Mouse (Mus musculus): ENCODE data around the gene Mettl3. TPM values are rescaled to one million over a fixed set of nuclear protein-coding genes. Genes with fewer than 3 reads are reported as not detected.
A peak's percentile ranks its signal among the peaks of the same experiment; 100 is the strongest.

The Mettl3 gene
- polyA plus RNA-seq, 1 experiment from 2014 or later, result 37.0 TPM

DNA sequence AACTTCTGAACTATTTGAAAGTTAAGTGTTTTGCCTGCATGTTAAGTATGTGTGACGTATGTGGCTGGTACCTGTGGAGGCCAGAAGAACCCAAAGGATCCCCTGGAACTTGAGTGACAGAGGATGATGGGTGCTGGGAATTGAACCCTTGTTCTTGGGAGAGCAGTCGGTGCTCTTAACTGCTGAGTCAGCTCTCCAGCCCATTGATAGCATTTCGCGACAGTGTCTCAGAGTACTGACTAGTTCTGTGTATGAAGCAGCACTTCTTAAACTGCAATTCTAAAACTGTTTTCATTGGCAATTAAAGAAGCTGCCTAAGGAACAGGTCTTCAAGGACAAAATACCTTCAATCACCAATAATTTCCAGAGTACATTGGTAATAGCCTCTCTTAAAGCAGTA, 27.7 kb downstream of the Mettl3 start:
- no peaks in the 10 kb centered on the region for H3K27me3 ChIP-seq (replicated peaks; ENCODE audit: control insufficient read depth, insufficient read depth, low read length)
- H3K4me2 ChIP-seq (ENCODE audit: low read length), result no peak overlapping the region
- H3K36me3 ChIP-seq (ENCODE audit: control insufficient read depth, insufficient read depth, low read length), result peaks cover 7% of the 10 kb centered on the region
- H3K9ac ChIP-seq (ENCODE audit: low read length), result no peak overlapping the region
- ATAC-seq (replicated peaks; ENCODE audit: low FRiP score, low TSS enrichment, low read depth), result no peak
- no peaks in the 10 kb centered on the region for H3K9me3 ChIP-seq (ENCODE audit: control insufficient read depth, low read length)
- H3K4me1 ChIP-seq (replicated peaks; ENCODE audit: control insufficient read depth, insufficient read depth, low read length), result peaks cover 7% of the 10 kb centered on the region
- 91% methylated on average over 4 of the region's 4 CpGs for WGBS
- DNase-seq (ENCODE audit: low spot score), result no peak
- H3K4me3 ChIP-seq (ENCODE audit: low read depth, low read length), result no peak overlapping the region
- no peak overlapping the region for H3K27ac ChIP-seq (ENCODE audit: low read depth)

DNA sequence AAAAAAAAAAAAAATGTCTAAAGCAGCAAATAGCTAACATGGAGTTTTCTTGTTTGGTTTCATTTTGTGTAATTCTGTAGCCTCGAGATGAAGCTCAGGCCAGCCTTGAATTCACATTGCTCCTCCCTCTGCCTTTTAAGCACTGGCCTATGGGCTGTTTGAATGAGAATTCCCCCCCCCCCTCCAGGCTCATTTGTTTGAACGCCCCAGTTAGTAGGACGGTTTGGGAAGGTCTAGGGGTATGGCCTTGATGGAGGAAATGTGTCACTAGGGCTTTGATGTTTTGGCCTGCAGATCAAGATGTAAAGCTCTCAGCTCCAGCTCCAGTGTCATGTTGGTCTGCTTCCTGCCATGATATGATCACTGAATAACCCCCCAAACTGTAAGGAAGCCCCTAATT, 32.1 kb downstream of the Mettl3 start:
- DNase-seq (ENCODE audit: low spot score) (no peak), ATAC-seq (replicated peaks; ENCODE audit: low FRiP score, low TSS enrichment, low read depth) (no peak)
- H3K36me3 ChIP-seq (ENCODE audit: control insufficient read depth, insufficient read depth, low read length), result peaks cover 11% of the 10 kb centered on the region
- no peaks in the 10 kb centered on the region for H3K27me3 ChIP-seq (replicated peaks; ENCODE audit: control insufficient read depth, insufficient read depth, low read length)
- no peak overlapping the region for H3K9ac ChIP-seq (ENCODE audit: low read length)
- WGBS, result 73% methylated on average over 3 of the region's 3 CpGs
- no peak overlapping the region for H3K4me3 ChIP-seq (ENCODE audit: low read depth, low read length)
- no peaks in the 10 kb centered on the region for H3K9me3 ChIP-seq (ENCODE audit: control insufficient read depth, low read length)
- no peaks in the 10 kb centered on the region for H3K4me1 ChIP-seq (replicated peaks; ENCODE audit: control insufficient read depth, insufficient read depth, low read length)
- no peak overlapping the region for H3K4me2 ChIP-seq (ENCODE audit: low read length)
- H3K27ac ChIP-seq (ENCODE audit: low read depth), result no peak overlapping the region

- Histone ChIP-seq H3K4me3 (ENCODE audit: low read depth, low read length) (peak within 1 kb of the TSS; percentile 97), H3K9me3 (ENCODE audit: control insufficient read depth, low read length) (no peaks in the 10 kb centered on the region), H3K36me3 (ENCODE audit: control insufficient read depth, insufficient read depth, low read length) (peaks cover 5% of the 10 kb centered on the region; the same call in 1 of the 2 replicates), H3K9ac (ENCODE audit: low read length) (peak within 1 kb of the TSS; percentile 85), H3K4me1 (replicated peaks; ENCODE audit: control insufficient read depth, insufficient read depth, low read length) (peaks cover 6% of the 10 kb centered on the region), H3K4me2 (ENCODE audit: low read length) (peak within 1 kb of the TSS; percentile 91), H3K27me3 (replicated peaks; ENCODE audit: control insufficient read depth, insufficient read depth, low read length) (no peaks in the 10 kb centered on the region), H3K27ac (ENCODE audit: low read depth) (peak within 1 kb of the TSS; percentile 89)
- ATAC-seq (replicated peaks; ENCODE audit: low FRiP score, low TSS enrichment, low read depth), result peak; percentile 100
- DNase-seq (ENCODE audit: low spot score), result peak; percentile 97
- WGBS, result under 1% methylated on average over 54 of the region's 54 CpGs
These were observed 47.3 kb downstream of the Mettl3 start, which contains the start of gene Chd8 for GRCm38 (mm10) chr14:52257484-52258213. Gene Chd8, minus strand, starts transcription at chr14:52257780.

DNA sequence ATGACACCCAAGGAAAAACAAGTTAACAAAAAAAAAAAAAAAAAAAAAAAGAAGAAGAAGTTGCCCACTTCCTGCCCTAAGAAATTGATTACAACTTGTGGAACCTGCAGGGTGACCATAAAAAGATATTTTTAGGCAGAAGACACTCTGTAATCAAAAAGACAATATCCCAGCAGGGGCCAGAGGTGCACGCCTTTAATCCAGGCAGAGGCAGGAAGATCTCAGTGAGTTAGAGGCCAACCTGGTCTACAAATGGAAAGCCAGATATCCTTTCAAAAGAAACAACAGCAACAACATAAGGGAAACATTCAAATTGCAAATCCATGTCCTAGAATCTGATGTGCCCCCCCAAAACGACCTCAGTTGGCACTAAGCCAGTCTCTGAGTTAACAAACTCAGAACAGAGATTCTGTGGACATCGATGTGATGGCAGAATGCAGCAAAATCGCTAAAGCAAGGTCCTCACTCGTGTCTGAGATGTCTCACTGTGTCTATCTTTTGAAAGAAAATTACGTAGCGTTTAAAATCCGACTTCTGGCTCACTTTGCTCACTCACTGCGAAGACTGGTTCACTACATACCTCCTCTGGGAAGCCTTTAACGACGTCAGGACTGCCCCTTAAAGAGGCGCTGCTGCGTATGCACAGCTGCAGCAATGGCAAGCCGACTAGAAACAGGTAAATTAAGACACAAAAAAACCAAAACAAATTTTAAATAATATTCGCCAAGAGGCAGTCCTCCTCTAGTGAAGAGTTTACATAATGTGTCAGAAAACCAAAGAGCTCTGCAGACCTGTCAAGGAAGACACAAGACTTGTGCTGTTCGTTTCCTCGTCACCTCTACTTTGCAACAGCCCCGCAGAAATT, 48.4 kb downstream of the Mettl3 start:
- DNase-seq (ENCODE audit: low spot score) (peak; percentile 65), ATAC-seq (replicated peaks; ENCODE audit: low FRiP score, low TSS enrichment, low read depth) (no peak)
- WGBS, result 7% methylated on average over 18 of the region's 18 CpGs
- Histone ChIP-seq H3K36me3 (ENCODE audit: control insufficient read depth, insufficient read depth, low read length) (no peaks in the 10 kb centered on the region; the same call in 1 of the 2 replicates), H3K27me3 (replicated peaks; ENCODE audit: control insufficient read depth, insufficient read depth, low read length) (no peaks in the 10 kb centered on the region), H3K4me2 (ENCODE audit: low read length) (peak overlapping the region; percentile 91), H3K9ac (ENCODE audit: low read length) (peak overlapping the region; percentile 85), H3K9me3 (ENCODE audit: control insufficient read depth, low read length) (no peaks in the 10 kb centered on the region), H3K4me3 (ENCODE audit: low read depth, low read length) (peak overlapping the region; percentile 97), H3K4me1 (replicated peaks; ENCODE audit: control insufficient read depth, insufficient read depth, low read length) (peaks cover 6% of the 10 kb centered on the region), H3K27ac (ENCODE audit: low read depth) (peak overlapping the region; percentile 89)

DNA sequence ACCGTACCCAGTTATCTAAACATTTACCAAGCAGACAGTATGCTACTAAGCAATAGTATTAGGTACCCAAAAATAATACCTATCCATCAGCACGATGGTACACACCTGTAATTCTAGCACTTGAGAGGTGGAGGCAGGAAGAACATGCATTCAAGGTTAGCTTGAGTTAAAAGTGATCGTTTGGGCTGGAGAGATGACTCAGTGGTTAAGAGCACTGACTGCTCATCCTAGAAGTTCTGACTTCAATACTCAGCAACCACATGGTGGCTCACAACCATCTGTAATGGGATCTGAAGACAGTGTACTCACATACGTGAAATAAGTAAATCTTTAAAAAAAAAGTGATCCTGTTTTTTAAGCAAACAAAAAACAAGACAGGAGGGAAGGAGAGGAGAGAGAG, 58.8 kb downstream of the Mettl3 start:
- Histone ChIP-seq H3K36me3 (ENCODE audit: control insufficient read depth, insufficient read depth, low read length) (peaks cover under 1% of the 10 kb centered on the region; the same call in 1 of the 2 replicates), H3K4me1 (replicated peaks; ENCODE audit: control insufficient read depth, insufficient read depth, low read length) (0 out of 2 replicates have a peak, but pooled peaks cover 3% of the 10 kb centered on the region), H3K4me2 (ENCODE audit: low read length) (no peak overlapping the region), H3K9ac (ENCODE audit: low read length) (no peak overlapping the region), H3K4me3 (ENCODE audit: low read depth, low read length) (no peak overlapping the region), H3K27me3 (replicated peaks; ENCODE audit: control insufficient read depth, insufficient read depth, low read length) (no peaks in the 10 kb centered on the region), H3K27ac (ENCODE audit: low read depth) (no peak overlapping the region), H3K9me3 (ENCODE audit: control insufficient read depth, low read length) (no peaks in the 10 kb centered on the region)
- no peak for ATAC-seq (replicated peaks; ENCODE audit: low FRiP score, low TSS enrichment, low read depth)
- no peak for DNase-seq (ENCODE audit: low spot score)
- WGBS, result 77% methylated on average over 4 of the region's 4 CpGs

Other genes starting within 250 kb of the Mettl3 start
- gene Hnrnpc, start 201.1 kb downstream of the Mettl3 start, polyA plus RNA-seq (2014; fragmentation: Nextera tagmentation; extraction: Ambion mirVana), result 530 and 607 TPM in 2 replicates
- 76.9 and 83.0 TPM in 2 replicates for gene Rpgrip1, start 194.4 kb downstream of the Mettl3 start, polyA plus RNA-seq (2014; fragmentation: Nextera tagmentation; extraction: Ambion mirVana)
- 68.9 and 73.5 TPM in 2 replicates for gene Supt16, start 107.7 kb downstream of the Mettl3 start, polyA plus RNA-seq (2014; fragmentation: Nextera tagmentation; extraction: Ambion mirVana)
- 47.4 and 50.6 TPM in 2 replicates for gene Chd8, start 47.3 kb downstream of the Mettl3 start, polyA plus RNA-seq (2014; fragmentation: Nextera tagmentation; extraction: Ambion mirVana)
- 34.3 and 44.9 TPM in 2 replicates for gene Tox4, start 26.0 kb downstream of the Mettl3 start, polyA plus RNA-seq (2014; fragmentation: Nextera tagmentation; extraction: Ambion mirVana)
- 21.0 and 22.1 TPM in 2 replicates for gene Rab2b, start 25.6 kb downstream of the Mettl3 start, polyA plus RNA-seq (2014; fragmentation: Nextera tagmentation; extraction: Ambion mirVana)
- 15.2 and 16.2 TPM in 2 replicates for gene Sall2, start 23.6 kb upstream of the Mettl3 start, polyA plus RNA-seq (2014; fragmentation: Nextera tagmentation; extraction: Ambion mirVana)
- not detected in 2 replicates for gene Olfr1513, start 51.3 kb upstream of the Mettl3 start, polyA plus RNA-seq (2014; fragmentation: Nextera tagmentation; extraction: Ambion mirVana)
- gene Olfr1512, start 74.0 kb upstream of the Mettl3 start, polyA plus RNA-seq (2014; fragmentation: Nextera tagmentation; extraction: Ambion mirVana), result not detected in 2 replicates
- gene Olfr1511, start 92.3 kb upstream of the Mettl3 start, polyA plus RNA-seq (2014; fragmentation: Nextera tagmentation; extraction: Ambion mirVana), result not detected in 2 replicates
- gene Olfr1510, start 109.2 kb upstream of the Mettl3 start, polyA plus RNA-seq (2014; fragmentation: Nextera tagmentation; extraction: Ambion mirVana), result not detected in 2 replicates
- gene Olfr1509, start 137.9 kb upstream of the Mettl3 start, polyA plus RNA-seq (2014; fragmentation: Nextera tagmentation; extraction: Ambion mirVana), result not detected in 2 replicates
- not detected in 2 replicates for gene Olfr1508, start 162.4 kb upstream of the Mettl3 start, polyA plus RNA-seq (2014; fragmentation: Nextera tagmentation; extraction: Ambion mirVana)
- not detected in 2 replicates for gene Olfr1507, start 190.6 kb upstream of the Mettl3 start, polyA plus RNA-seq (2014; fragmentation: Nextera tagmentation; extraction: Ambion mirVana)